Mouse (Mus musculus): ENCODE measurements around the gene Arid1b. TPM values are rescaled to one million over a fixed set of nuclear protein-coding genes. Genes with fewer than 3 reads are reported as not detected.
A peak's percentile ranks its signal among the peaks of the same experiment; 100 is the strongest.

Arid1b gene
- polyA plus RNA-seq (2015; fragmentation: Nextera tagmentation; extraction: Ambion mirVana) = 7.2 and 8.8 TPM in 2 replicates

DNA sequence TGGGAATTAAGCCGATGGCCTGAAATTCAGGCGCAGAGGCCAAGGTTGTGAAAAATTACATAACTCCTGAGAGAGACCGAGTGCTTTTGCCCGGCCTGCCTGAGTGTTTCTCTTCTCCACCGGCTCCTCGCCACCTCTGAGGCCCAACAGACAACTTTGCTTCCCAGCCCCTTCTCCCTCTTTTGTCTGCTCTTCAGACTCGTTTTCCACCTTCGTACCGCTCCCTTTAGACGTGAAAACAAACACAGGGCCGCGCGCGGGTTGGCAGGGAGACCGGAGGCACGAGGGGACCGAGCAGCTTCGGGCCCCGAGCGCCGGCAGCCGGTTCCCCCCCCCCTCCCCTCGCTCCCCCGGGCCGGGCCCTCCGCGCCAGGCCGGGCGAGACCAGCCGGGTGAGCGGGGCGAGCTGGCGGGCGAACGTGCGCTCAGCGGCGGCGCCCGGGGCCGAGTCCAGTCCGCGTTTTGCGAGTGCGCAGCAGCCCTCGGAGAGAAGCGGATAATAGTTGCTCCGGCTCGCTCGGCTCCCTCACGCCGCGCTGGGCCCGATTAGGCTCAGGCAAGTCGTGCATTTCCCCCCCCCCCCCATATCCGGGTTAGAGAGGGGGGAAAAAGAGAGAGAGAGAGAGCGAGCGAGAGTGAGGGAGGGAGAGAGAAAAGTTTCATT is at the start of gene Arid1b:
Arid1b (plus strand) TSS at position 493 of the 664 bp plus-strand sequence.
- under 1% methylated on average over 38 of the region's 58 CpGs for WGBS
- Histone ChIP-seq H3K27ac (ENCODE audit: low read length) (peak within 1 kb of the TSS; percentile 99), H3K4me3 (ENCODE audit: low read depth, low read length) (peak within 1 kb of the TSS; percentile 95), H3K4me1 (ENCODE audit: insufficient read depth, low read depth, low read length) (no peaks in the 10 kb centered on the region), H3K27me3 (replicated peaks; ENCODE audit: insufficient read depth, low read length) (no peaks in the 10 kb centered on the region), H3K9me3 (ENCODE audit: low read length) (no peaks in the 10 kb centered on the region), H3K36me3 (ENCODE audit: insufficient read depth, low read length) (no peaks in the 10 kb centered on the region), H3K4me2 (replicated peaks; ENCODE audit: low read depth, low read length) (peak within 1 kb of the TSS; percentile 85), H3K9ac (replicated peaks; ENCODE audit: low read depth) (peak within 1 kb of the TSS; percentile 93)
- peak; percentile 73 for ATAC-seq
- DNase-seq (ENCODE audit: low spot score) = peak; percentile 89
- TF ChIP-seq CTCF (IDR thresholded peaks at IDR 0.05) (peak; percentile 11), EP300 (IDR thresholded peaks at IDR 0.05) (no peak)

DNA sequence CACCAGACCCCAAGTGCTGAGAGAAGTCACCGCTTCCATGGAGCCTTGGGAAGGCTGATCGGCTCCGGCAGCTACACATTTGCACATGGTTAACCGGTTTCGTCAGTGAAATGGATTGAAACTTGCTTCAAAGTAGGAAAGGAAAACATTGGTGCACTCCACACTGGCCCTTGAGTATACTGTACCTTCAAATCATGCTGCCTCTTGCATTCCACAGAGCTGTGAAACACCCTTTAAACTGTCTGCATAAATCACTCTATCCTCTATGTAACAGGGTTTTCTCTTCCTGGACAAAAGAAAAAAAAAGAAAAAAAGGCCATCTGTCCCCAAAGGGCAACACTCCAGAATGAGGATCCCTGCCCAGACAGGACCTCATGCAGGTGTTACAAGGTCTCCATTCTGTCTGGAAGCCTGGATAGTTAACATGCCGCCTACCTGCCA is 48.8 kb upstream of the Arid1b start:
- no peak overlapping the region for H3K4me3 ChIP-seq (ENCODE audit: low read depth, low read length)
- ATAC-seq (peak; percentile 82), DNase-seq (ENCODE audit: low spot score) (peak; percentile 78)
- peak overlapping the region; percentile 71 for H3K27ac ChIP-seq (ENCODE audit: low read length)
- WGBS = 45% methylated on average over 6 of the region's 6 CpGs
- H3K9ac ChIP-seq (replicated peaks; ENCODE audit: low read depth) = no peak overlapping the region
- H3K4me2 ChIP-seq (replicated peaks; ENCODE audit: low read depth, low read length) = 0 out of 2 replicates have a peak overlapping the region, but pooled peaks have one; percentile 25
- TF ChIP-seq EP300 (IDR thresholded peaks at IDR 0.05) = peak; percentile 56; the same call in 1 of the 2 replicates
- TF ChIP-seq CTCF (IDR thresholded peaks at IDR 0.05) = no peak
- peaks cover 6% of the 10 kb centered on the region for H3K4me1 ChIP-seq (ENCODE audit: insufficient read depth, low read depth, low read length)
- no peaks in the 10 kb centered on the region for H3K27me3 ChIP-seq (replicated peaks; ENCODE audit: insufficient read depth, low read length)
- H3K9me3 ChIP-seq (ENCODE audit: low read length) = no peaks in the 10 kb centered on the region
- H3K36me3 ChIP-seq (ENCODE audit: insufficient read depth, low read length) = no peaks in the 10 kb centered on the region

DNA sequence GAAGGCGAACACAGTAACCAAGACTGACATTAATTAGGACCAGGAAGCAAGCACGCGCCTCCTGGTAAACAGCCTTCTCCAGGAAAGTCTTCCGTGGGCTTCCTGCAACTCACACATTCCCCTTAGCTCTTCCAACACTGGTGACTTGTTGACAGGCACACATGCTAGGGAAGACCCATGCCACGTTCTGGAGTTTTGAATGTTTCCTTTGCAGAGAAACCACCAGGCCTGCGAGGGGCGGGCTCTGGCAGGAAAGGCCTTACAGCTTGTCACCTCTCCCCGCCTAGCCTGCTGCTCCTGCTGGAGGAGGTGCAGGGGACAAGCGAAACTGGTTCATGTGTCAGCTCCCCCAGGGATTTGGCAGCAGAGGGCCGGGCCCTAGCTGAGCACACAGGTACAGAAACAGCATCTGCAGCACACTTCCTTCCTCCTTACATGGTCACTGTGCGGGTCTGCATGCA is 48.2 kb upstream of the Arid1b start:
- 12% methylated on average over 11 of the region's 11 CpGs for WGBS
- ATAC-seq = peak; percentile 83
- TF ChIP-seq CTCF (IDR thresholded peaks at IDR 0.05) = peak; percentile 38
- no peak for TF ChIP-seq EP300 (IDR thresholded peaks at IDR 0.05)
- peak overlapping the region; percentile 25 for H3K4me2 ChIP-seq (replicated peaks; ENCODE audit: low read depth, low read length)
- H3K27me3 ChIP-seq (replicated peaks; ENCODE audit: insufficient read depth, low read length) = no peaks in the 10 kb centered on the region
- no peak overlapping the region for H3K4me3 ChIP-seq (ENCODE audit: low read depth, low read length)
- peaks cover 6% of the 10 kb centered on the region for H3K4me1 ChIP-seq (ENCODE audit: insufficient read depth, low read depth, low read length)
- no peaks in the 10 kb centered on the region for H3K9me3 ChIP-seq (ENCODE audit: low read length)
- peak overlapping the region; percentile 71 for H3K27ac ChIP-seq (ENCODE audit: low read length)
- H3K9ac ChIP-seq (replicated peaks; ENCODE audit: low read depth) = no peak overlapping the region
- DNase-seq (ENCODE audit: low spot score) = peak; percentile 72
- no peaks in the 10 kb centered on the region for H3K36me3 ChIP-seq (ENCODE audit: insufficient read depth, low read length)

DNA sequence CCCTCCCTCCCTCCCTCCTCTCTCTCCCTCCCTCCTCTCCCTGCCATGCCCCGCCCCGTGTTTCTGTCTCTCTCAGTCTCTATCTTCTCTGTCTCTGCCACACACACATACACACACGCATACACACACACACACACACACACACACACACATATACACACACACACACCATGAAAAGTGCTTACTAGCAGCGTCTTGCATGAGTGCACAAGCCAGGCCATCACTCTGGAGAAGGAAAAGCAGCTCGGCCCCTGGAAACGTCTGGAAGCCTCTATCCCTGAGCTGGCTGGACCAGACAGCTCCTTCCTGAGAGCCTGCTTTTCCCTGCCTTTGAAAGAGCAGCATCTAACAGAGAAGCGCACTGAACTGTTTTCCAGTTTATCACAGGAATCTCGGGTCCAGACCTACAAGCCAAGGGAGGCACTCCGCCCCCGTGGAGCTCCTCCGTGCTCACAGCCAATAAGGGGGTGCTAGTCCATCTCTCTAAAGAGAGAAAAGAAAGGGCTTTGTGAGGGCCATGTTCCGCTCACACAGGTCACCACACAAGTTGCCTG is 47.6 kb upstream of the Arid1b start:
- DNase-seq (ENCODE audit: low spot score) (no peak), ATAC-seq (0 out of 2 replicates have a peak, but pooled peaks have one; percentile 7)
- WGBS = 14% methylated on average over 11 of the region's 12 CpGs
- TF ChIP-seq CTCF (IDR thresholded peaks at IDR 0.05) = no peak
- no peak for TF ChIP-seq EP300 (IDR thresholded peaks at IDR 0.05)
- H3K27ac ChIP-seq (ENCODE audit: low read length) = peak overlapping the region; percentile 71
- no peak overlapping the region for H3K4me3 ChIP-seq (ENCODE audit: low read depth, low read length)
- peaks cover 6% of the 10 kb centered on the region for H3K4me1 ChIP-seq (ENCODE audit: insufficient read depth, low read depth, low read length)
- no peaks in the 10 kb centered on the region for H3K36me3 ChIP-seq (ENCODE audit: insufficient read depth, low read length)
- peak overlapping the region; percentile 25 for H3K4me2 ChIP-seq (replicated peaks; ENCODE audit: low read depth, low read length)
- no peaks in the 10 kb centered on the region for H3K9me3 ChIP-seq (ENCODE audit: low read length)
- no peaks in the 10 kb centered on the region for H3K27me3 ChIP-seq (replicated peaks; ENCODE audit: insufficient read depth, low read length)
- H3K9ac ChIP-seq (replicated peaks; ENCODE audit: low read depth) = no peak overlapping the region

DNA sequence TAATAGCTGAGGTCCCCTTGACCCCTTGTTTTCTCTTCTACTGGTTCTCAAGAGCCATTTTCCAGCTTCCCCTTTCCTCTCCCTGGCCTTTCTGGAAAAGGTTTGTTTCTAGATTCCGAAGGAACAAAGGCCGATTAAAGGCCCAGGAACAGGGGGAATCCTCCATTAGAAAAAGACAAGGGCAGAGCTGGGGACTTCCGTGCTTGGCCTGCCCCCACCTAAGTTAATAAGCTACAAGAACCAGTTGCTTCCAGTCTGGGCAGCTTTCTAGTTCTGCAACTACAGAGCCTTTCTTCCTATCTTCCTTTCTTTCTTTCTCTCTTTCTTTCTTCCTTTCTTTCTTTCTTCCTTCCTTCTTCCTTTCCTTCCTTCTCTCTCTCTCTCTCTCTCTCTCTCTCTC is 47.1 kb upstream of the Arid1b start:
- H3K27ac ChIP-seq (ENCODE audit: low read length) = peak overlapping the region; percentile 71
- H3K27me3 ChIP-seq (replicated peaks; ENCODE audit: insufficient read depth, low read length) = no peaks in the 10 kb centered on the region
- H3K4me2 ChIP-seq (replicated peaks; ENCODE audit: low read depth, low read length) = peak overlapping the region; percentile 25; the same call in 1 of the 2 replicates
- no peak for TF ChIP-seq CTCF (IDR thresholded peaks at IDR 0.05)
- TF ChIP-seq EP300 (IDR thresholded peaks at IDR 0.05) = no peak
- no peaks in the 10 kb centered on the region for H3K9me3 ChIP-seq (ENCODE audit: low read length)
- DNase-seq (ENCODE audit: low spot score) = peak; percentile 37
- 43% methylated on average over 3 of the region's 3 CpGs for WGBS
- H3K9ac ChIP-seq (replicated peaks; ENCODE audit: low read depth) = no peak overlapping the region
- no peaks in the 10 kb centered on the region for H3K36me3 ChIP-seq (ENCODE audit: insufficient read depth, low read length)
- ATAC-seq = no peak; the same call in 1 of the 2 replicates
- H3K4me3 ChIP-seq (ENCODE audit: low read depth, low read length) = no peak overlapping the region
- peaks cover 6% of the 10 kb centered on the region for H3K4me1 ChIP-seq (ENCODE audit: insufficient read depth, low read depth, low read length)

DNA sequence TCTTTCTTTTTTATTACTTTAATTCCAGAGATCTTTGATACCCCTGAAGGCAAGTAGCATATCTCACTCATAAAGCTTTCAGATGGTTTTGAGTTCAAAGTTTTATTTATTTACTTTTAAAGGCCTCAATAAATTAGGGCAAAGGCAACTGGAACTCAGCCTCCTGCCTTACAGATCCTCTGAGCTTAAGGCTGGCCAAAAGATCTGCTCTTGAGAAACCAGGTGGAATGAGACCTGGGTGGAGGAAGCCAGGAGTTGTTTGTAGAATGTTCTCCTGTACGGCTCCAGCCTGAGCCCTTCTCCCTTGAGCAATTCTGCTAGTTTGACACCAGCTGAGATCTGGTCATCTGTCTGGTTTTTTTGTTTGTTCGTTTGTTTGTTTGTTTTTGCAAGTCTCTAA is 46.7 kb upstream of the Arid1b start:
- no peak overlapping the region for H3K9ac ChIP-seq (replicated peaks; ENCODE audit: low read depth)
- ATAC-seq (peak; percentile 61), DNase-seq (ENCODE audit: low spot score) (peak; percentile 66)

More for the DNA sequence above, 46.7 kb upstream of the Arid1b start:
- WGBS = 47% methylated on average over 2 of the region's 2 CpGs
- no peak overlapping the region for H3K4me2 ChIP-seq (replicated peaks; ENCODE audit: low read depth, low read length)
- TF ChIP-seq EP300 (IDR thresholded peaks at IDR 0.05) (no peak), CTCF (IDR thresholded peaks at IDR 0.05) (no peak)
- no peaks in the 10 kb centered on the region for H3K36me3 ChIP-seq (ENCODE audit: insufficient read depth, low read length)
- H3K27me3 ChIP-seq (replicated peaks; ENCODE audit: insufficient read depth, low read length) = no peaks in the 10 kb centered on the region
- no peak overlapping the region for H3K4me3 ChIP-seq (ENCODE audit: low read depth, low read length)
- peaks cover 6% of the 10 kb centered on the region for H3K4me1 ChIP-seq (ENCODE audit: insufficient read depth, low read depth, low read length)
- no peaks in the 10 kb centered on the region for H3K9me3 ChIP-seq (ENCODE audit: low read length)
- H3K27ac ChIP-seq (ENCODE audit: low read length) = peak overlapping the region; percentile 71

All from lung, postnatal 0 days (tissue).